Mouse (Mus musculus): ENCODE data around the gene Sfxn5.

Sfxn5 gene

DNA sequence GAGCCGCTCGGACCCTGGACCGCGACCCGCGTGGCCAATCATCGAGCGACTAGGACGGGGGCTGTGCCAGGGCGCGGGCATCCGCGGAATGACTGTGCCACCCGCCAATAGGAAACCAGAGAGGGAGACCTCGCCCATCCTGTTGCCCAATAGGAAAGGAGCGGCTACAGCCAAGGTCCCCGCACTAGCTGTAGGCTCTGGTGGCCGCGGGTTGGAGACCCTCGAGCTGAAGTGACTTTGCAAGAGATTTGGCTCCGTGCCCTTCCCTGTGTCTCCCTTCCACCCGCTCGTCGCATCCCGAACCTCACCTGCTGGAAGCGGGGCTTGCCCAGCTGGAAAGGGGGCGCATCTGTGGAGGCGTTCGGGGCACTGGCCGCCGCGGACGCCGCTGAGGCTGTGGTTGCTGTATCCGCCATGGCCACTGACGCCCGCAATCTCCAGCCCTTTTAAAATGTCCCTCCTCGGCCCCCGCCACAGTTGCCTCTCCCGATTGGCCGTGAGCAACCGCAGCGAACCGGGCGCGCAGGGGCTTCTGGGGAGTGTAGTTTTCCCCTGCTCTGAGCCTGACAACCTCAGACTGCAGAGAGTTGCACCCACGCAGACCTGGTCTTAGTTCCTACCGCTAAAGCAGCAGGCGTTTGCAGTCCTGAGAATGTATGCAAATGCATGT, at the start of gene Sfxn5:
Gene Sfxn5, minus strand, starts transcription at position 423 of the 670 bp plus-strand sequence.
- DNase-seq (ENCODE audit: low spot score in 2 of 2): peak; percentile 94 to 95

DNA sequence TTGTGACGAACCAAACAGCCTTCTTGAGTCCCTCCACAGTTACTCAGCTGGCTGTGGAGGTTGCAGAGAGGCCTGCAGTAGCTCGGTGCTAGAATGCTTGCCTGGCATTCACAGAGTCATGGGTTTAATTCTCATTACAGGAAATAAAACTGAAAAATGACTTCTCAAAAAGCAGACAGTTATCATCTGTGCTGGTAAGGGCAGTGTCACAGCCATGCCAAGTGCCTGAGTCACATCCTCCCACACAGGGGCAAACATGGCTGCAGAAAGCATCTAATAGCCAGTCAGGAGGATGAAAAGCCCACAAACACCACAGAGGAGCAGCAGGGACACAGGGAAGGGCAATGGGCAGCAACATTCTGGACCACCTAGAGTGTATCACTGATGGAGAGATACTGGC, 49.6 kb upstream of the Sfxn5 start:
- no peak for DNase-seq (ENCODE audit: low spot score in 2 of 2)

DNA sequence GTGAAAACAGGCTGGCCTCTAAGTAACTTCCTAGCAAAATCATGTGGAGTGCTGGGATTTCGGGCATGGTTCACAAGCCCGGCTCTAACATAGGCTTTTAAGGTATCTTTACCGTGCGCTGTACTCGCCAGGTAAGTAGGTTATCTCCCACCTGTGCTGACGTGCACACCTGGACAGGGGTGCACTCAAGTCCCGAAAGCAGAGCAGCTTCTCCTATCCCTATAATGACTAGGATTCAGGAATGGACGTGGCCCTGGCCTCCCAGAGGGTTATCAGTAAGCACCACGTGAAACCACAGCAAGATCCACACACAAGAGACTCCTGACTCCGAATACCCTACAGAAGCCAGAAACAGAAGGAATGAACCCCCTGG, 48.4 kb upstream of the Sfxn5 start:
- DNase-seq (ENCODE audit: low spot score in 2 of 2): no peak

DNA sequence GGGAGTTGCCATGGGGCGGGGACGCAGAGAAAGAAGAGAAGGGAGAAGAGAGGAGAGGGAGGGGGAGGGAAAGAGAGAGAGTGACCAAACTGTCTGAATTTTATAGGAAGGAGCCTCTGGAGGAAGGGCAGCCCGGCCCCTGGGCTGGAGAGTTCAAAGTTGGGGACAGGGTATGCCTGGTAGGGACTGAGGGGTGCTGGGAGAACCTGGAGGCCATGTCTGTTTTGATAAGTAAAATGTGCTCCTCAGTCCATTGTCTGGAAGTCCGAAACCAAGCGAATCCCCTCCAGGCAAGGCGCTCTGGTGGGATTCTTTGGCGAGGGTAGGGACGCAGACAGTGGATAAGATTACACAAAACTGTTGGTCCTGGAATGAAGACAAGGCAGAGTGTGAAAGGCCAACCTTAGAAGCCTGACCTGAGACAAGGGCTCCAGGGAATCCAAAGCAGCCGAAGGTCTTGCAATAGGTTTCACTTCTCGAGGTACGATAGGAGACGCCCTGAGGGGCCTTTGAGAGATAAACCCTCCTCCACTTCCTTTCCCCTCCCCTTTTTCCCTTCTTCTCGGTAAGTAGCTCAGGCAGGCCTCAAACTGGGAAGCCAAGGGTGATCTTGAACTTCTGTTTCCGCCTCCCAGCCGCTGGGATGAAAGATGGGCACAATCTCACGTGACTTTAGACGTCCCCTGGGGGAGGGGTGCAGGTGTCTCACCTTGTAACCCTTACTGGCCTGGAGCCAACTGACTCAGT, 47.9 kb upstream of the Sfxn5 start:
- peak in 1 of 2 experiments; percentile 11 for DNase-seq (ENCODE audit: low spot score in 2 of 2)

DNA sequence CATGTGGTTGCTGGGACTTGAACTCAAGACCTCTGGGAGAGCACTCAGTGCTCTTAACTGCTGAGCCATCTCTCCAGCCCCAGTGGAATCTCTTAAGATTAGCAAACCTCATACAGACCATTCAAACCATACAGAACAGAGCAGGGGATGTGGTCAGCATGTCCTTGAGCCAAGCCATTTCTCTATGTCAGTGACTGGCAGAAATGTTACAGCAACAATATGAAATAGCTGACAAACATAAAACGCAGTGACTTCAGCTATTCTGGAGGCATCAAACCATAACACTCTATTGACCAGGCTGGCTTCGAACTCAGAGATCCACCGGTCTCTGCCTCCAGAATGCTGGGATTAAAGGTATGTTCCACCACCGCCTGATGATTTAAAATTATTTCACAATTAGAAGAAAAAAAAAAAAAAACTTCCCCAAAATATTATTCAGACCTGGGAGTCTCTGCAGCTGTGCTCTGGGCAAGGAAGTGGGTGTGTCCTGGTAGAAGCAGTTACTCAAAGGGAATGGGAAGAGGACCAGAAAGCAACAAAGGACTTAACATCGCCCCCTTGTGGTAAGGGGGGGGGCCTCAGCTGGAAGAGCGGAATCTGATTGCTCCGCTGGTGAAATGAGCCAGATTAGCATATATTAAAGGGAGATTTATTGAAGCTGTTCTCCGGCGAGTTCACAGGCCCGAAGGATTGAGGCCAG, 47.1 kb upstream of the Sfxn5 start:
- peak; percentile 47 to 66 for DNase-seq (ENCODE audit: low spot score in 2 of 2)

DNA sequence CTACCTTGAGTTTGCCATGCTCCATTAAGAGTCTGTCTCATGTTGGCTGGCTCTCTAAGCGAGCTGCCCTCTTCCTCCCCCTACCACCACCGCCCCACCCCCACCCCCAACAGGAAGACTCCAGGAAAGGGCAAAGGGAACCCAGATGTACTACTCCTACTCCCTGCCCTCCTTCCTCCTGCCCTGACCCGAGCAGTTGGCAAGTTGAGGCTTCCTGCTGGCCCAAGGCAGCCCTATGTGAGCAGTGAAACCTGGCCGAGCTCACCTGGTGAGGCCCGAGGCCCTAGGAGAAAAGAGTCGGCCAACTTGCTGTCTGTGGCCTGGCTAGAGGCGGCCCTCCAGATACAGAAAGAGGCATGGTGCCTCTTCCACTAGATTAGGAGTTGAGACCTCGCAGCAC, 45.4 kb upstream of the Sfxn5 start:
- no peak for DNase-seq (ENCODE audit: low spot score in 2 of 2)

DNA sequence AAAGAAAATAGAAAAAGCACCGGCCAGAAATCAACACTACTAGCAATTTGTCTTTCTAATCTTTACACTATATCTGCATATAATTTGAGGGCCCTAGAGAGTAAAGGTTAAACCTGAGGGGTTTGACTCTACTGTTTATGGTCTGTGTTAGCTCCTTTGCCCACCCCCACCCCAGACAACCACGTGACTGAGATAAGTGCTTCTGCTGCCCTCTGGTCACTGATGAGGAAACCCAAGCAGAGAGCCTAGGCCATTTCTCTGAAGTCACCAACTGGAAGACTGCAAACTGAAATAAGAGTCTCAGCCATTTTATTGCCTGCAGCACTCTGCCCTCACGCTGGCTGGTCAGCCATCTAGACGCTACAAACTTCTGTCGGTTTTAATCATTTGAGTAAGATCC, 44.7 kb upstream of the Sfxn5 start:
- no peak for DNase-seq (ENCODE audit: low spot score in 2 of 2)

DNA sequence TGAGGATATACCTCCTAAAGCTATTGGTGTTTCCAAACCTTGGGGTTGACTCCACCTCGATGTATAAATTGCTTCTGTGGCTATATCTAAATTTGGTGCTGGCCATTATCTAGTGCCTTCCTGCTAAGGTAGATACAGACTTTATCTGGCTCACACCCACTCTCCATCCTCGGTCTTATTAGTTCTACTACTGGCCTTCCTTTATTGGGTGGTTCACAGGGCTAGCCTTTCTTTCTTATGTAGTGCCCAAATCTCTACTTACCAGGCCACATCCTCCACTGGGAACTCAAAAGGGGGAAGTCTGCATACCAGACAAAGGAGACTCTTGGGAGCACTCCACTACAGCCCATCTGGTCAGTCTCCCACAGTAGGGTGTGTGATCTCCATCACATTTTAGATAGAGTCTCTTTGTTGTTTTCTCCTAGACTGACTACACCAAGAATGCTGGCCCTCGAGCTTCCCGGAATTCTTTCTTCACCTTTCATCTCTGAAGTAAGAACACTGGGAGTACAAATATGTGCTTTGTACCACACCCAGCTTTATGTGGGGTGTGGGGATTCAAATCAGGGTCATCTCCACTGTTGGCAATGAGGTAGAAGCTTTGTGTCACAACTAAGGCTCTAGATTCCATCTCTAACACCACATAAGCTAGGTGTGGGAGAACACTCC, 44.0 kb upstream of the Sfxn5 start:
- no peak for DNase-seq (ENCODE audit: low spot score in 2 of 2)

DNA sequence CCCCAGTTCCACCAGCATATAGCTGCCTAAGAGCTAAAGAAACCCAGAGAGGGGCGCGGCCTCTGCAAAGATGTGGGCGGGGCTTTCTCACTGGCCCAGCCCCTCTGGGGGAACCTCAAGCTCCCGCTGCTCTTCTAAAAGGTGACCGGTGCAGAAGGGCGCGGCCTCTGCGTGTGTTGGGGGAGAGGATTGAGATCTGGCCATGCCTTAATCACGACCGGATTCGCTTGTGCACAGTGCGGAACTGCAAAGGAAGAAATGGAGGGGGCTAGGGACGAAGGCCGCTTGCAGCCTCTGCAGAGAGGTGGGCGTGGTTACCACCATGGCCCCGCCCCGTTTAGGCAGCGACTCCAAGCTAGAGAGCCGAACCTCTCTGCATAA, 41.5 kb upstream of the Sfxn5 start:
- peak; percentile 95 to 96 for DNase-seq (ENCODE audit: low spot score in 2 of 2)

DNA sequence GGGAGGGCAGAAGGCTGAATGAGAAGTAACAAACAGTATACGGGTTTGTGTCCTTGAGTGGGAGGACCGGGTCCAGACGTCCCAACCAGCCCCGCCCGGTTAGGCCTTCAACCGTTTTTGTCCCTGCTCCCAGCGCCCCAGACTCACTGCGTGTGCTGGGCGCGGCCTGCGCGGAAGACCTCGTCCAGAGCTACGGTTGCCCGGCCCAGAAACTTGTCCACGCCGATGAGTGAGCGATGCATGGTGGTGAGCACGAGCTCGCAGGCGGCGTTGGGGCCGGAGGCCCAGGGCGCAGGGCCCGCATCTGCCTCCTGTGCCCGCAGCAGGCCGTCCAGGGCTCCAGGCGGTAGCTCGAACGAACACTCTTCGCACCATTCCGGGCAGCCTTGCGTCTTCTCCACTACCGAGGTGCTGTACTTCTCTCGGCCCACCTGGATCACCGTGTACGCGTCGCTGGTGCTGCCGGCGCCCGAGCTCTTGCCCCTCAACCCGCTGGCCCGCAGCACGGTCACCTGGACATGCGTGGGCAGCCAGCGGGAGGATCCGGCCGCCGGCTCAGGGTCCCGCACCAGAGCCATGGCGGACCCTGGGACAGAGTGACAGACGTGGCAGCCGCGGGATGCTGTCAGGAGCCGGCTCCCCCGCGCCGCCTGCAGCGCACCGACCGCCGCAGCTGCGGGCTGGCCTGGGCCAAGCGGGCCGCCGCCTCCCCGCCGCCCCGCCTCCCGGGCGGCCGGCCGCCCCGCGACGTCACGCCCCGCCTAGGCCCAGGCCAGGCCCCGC, 40.9 kb upstream of the Sfxn5 start, which contains the start of gene Rab11fip5:
Gene Rab11fip5, minus strand, starts transcription at position 684 of the 783 bp plus-strand sequence.
- no peak for DNase-seq (ENCODE audit: low spot score in 2 of 2)

DNA sequence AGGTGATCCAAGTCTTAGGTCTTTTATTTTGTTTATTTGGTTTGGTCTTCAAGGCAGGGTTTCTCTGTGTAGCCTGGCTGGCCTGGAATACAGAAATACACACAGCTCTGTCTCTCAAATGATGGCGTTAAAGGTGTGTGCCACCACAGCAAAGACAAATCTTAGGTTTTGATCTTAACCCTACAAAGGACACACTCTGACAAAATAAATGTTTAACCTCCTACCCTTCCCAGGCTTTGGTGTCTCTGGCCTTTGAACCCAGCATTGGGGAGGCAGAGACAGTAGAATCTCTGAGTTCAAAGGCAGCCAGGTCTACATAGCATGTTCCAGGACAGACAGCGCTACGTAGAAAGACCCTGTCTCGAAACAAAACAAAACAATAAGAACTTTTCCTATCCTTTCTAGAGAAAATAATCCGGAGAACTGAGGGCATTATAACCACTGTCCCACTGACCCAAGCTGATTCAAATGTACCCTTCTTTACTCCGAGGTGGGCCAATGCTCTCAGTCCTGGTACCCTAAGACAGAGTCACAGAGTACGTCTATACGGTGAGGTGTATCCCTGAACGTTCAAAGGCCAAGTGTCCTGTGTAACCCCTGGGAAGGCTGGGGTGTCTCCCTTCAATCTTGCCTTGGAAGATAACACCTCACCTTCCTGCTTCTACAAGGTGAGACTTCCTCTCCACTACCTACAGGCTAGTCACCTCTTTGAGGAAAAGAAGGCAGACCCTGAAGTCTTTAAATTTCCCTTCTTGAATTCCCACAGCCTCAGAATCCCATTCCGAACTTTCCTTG, 40.0 kb upstream of the Sfxn5 start:
- no peak for DNase-seq (ENCODE audit: low spot score in 2 of 2)

DNA sequence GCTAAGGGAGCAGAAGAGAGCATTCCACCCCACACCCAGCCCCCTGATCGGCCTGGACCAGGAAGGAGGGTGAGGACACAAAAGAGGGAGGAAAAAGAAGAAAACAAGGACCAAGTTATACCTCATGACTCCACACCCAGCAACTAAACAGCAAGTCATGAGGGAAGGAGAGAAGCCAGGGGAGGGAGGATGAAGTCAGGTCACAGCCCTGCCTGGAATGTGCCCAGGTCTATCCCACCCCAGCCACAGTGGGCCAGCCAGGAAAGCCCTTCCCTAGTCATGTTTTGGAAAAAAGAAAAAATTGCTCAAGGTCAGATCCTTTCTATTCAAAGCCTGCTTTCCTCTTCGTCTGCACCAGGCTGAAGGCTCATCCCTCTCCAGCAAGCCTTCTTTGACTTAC, 39.3 kb upstream of the Sfxn5 start:
- DNase-seq (ENCODE audit: low spot score in 2 of 2): no peak

DNA sequence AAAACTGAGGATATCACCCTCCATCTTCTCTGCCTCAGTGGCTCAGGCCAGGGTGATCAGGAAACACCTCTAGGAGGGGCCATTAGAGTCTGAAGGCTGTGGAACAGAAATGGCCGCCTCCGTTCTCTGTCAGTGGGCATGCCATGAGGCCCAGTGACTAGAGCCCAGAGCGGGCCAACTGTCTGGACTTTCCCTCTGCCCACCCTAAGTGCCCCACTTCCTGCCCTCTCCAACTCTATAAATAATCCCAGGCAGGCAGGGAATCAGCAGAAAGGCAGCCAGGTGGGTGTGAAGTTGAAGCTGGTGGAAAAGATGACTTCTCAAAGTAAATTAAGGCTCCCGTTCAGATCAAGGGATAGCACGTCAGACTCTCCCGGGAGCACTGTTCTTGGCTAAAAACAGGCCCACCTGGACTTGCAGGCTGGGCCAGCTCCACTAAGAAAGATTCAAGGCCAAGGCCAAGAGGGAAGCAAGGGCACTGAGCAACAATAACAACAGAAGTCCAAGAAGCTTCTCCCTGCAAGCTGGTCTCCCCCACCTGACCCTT, 38.7 kb upstream of the Sfxn5 start:
- no peak for DNase-seq (ENCODE audit: low spot score in 2 of 2)

DNA sequence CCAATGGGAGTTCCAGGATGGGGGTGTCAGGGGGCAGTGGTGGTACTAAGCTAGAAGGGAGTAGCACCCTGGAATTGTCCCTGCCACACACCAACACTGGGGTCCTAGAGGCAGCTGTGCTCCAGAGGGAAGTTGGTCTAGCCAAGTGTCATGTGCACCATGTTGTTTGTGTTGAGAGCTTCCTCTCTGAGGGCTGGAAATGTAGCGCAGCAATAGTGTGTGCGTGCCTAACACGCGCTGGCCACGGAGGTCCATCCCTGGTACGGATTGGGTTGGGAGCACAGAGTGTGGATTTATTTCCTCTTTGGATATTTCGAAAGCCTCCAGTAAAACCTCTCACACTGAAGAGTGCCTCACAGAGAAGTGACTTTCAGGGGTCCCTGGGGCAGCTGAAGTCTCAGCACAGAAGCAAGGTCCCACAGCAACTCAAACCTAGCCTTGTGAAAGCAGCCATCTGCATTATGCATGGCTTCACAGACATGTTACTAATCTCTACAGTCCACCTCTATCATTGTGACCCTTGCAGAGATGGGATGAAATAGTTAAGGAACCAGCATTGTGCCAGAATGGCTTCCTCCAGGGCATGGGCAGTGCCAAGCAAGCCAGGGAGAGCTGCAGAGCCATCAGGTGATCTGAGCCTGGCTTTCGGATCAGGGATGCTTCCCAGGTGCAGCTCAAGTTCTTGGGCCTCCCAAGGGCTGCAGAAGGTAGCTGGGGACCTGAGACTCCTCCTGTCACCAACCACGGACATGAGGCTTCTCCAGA, 37.6 kb upstream of the Sfxn5 start:
- no peak for DNase-seq (ENCODE audit: low spot score in 2 of 2)

DNA sequence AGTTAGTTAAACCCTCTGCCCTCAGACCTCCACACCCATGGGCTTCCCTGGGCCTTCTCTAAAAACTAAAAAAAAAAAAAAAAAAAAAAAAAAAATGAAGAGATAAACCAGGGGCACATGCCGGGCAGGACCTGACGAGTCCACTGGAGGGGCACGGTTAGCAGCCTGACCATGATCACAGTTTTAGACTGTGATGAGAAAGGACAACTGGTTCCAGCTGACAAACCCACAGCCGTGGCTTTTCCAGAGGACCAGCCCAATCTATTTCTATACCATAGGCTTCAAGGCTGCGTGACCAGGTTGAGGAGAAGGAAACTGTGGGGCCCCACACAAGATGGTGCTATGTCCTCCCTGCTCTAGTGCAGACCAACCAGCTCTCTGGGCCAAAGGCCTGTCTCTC, 36.8 kb upstream of the Sfxn5 start:
- no peak for DNase-seq (ENCODE audit: low spot score in 2 of 2)

DNA sequence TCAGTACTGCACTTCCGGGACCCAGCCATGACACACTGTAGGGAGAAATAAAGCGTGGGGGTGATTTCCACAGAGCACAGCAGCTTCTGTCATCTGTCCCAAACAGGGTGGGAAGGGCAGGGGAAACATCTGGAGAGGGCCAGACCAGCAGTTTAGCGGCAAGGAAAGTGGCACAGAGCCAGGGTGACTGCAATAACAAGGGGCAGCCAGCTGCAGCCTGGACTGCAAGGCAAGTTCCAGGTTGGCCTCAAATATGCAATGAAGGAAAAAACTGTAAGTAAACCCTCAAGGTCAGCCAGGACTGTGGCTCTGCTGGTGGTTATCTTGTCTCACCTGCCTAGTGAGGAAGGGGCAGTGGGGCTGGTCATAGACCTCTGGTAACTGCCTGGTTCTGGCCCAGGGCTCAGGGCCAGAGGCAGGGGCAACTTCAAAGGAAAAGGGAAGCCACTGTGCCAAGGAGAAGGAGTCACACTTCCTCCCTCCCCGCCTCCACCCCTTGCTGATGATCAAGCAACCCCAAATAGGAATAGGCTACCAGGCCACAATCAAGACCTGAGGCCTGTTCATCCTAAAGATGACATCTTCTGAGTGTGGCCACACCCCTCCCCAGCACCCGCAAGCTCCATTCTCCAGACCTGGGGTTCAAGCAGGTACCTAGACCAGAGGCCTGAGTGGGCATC, 36.1 kb upstream of the Sfxn5 start:
- DNase-seq (ENCODE audit: low spot score in 2 of 2): peak; percentile 14 to 26

DNA sequence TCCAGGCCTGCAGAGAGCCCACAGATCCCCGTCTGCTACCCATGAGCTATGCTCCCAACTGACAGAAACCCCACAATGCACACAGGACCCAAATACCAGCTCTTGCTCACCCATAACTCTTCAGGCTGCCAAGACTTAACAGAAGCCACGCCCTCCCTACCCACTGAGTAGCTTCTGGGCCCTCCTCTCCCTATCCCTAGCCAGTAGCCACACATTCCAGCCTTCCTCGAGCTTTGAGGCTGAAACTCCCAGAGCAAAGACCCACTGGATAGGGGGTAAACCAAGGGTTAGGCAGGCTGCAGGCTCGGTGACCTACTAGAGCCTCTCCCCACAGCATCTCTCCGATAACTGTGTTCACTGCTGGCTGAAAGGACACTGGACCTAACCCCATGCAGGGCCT, 35.5 kb upstream of the Sfxn5 start:
- DNase-seq (ENCODE audit: low spot score in 2 of 2): no peak

DNA sequence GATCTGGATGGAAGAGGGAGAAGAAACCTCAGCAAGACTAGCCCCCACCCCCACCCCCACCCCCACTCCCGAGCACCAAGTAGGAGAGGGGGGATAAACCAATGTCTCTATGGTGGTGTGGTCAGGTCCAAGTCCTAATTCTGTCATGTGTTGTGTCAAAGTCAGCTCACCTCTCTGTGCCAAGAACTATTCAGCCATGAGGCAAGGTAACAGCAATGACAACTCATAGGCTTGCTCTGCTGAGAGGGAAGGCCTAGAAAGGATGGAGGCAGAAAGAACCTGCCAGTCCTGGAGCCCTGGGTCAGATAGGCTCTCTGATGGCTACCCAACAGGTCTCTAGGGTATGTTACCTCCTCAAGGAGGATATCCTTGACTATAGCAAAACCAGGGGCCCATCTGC, 34.9 kb upstream of the Sfxn5 start:
- no peak for DNase-seq (ENCODE audit: low spot score in 2 of 2)

DNA sequence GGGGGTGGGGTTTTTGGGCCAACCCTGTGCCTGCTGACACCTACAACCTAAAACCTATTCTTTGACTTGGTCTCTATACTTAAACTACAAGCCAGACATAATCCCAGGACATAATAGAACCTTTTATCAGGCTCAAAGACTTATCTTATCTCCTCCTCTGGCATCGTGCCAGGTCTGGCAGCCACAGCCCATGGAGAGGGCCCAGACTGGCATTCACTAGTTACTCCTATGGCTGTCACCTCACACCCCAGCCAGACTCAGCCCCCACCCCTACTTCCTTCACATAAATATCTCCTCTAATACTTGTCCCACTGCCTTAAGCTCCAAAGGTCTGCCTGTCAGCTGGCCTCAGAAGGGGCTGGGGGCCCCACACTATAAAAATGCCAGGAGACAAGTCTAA, 33.2 kb upstream of the Sfxn5 start:
- no peak for DNase-seq (ENCODE audit: low spot score in 2 of 2)
